Mouse (Mus musculus) liver, embryonic 16.5 days (tissue): ENCODE results near the gene Zfp94. TPM values are rescaled to one million over a fixed set of nuclear protein-coding genes. Genes with fewer than 3 reads are reported as not detected.

Source experiments
- ATAC-seq: fragments of 200-750 bp; cut with Nextera tagmentation; 2 replicates; pipeline ENCODE4 v1.8.0; 2017; ENCODE audit warnings: low read depth, mild to moderate bottlenecking, moderate number of reproducible peaks, moderate library complexity
- H3K27ac ChIP-seq: fragments of 300-500 bp; sonication (generic); 2 replicates; pipeline ENCODE4 v1.5.1; 2014; ENCODE audit warnings: mild to moderate bottlenecking, low read length
- H3K27me3 ChIP-seq: fragments of 300-500 bp; sonication (generic); 2 replicates; pipeline ENCODE4 v1.6.1; 2014; ENCODE audit warnings: low read depth, low read length, mixed read lengths; ENCODE audit not compliant: control insufficient read depth, insufficient read depth
- H3K36me3 ChIP-seq: fragments of 300-500 bp; sonication (generic); 2 replicates; pipeline ENCODE4 v1.6.1; 2014; ENCODE audit warnings: mild to moderate bottlenecking; ENCODE audit not compliant: control insufficient read depth, insufficient read depth
- H3K4me1 ChIP-seq: fragments of 300-500 bp; sonication (generic); 2 replicates; pipeline ENCODE4 v1.6.1; 2014; ENCODE audit warnings: low read depth, low read length, mixed read lengths; ENCODE audit not compliant: control insufficient read depth
- H3K4me2 ChIP-seq: fragments of 300-500 bp; sonication (generic); 2 replicates; pipeline ENCODE4 v1.6.1; 2014; ENCODE audit warnings: low read depth, low read length, mixed read lengths
- H3K4me3 ChIP-seq: fragments of 300-500 bp; sonication (generic); 2 replicates; pipeline ENCODE4 v1.5.1; 2014; ENCODE audit warnings: low read depth, mild to moderate bottlenecking, low read length
- H3K9ac ChIP-seq: fragments of 300-500 bp; sonication (generic); 2 replicates; pipeline ENCODE4 v1.6.1; 2014; ENCODE audit warnings: low read depth, low read length
- H3K9me3 ChIP-seq: fragments of 300-500 bp; sonication (generic); replicated peaks from 2 replicates; pipeline ENCODE4 v1.6.1; 2016; ENCODE audit warnings: low read length; ENCODE audit not compliant: control insufficient read depth
- WGBS: fragments of 180-500 bp; shearing (Covaris S2); extraction: QIAGEN DNeasy Blood & Tissue Kit; methylation state at CpG from one replicate; pipeline ENCODE4 v1.1.7; 2014; ENCODE audit not compliant: insufficient replicate concordance; 5-methylcytosine and 5-hydroxymethylcytosine counted together
- polyA plus RNA-seq: library from polyadenylated mRNA; unstranded; fragments of >200 nt; fragmentation: Nextera tagmentation; extraction: Ambion mirVana; gene quantifications from 2 replicates; pipeline ENCODE4 v1.2.1, GENCODE M21; 2015

The Zfp94 gene
- polyA plus RNA-seq, 1 experiment from 2014 or later: 1.8 TPM

DNA sequence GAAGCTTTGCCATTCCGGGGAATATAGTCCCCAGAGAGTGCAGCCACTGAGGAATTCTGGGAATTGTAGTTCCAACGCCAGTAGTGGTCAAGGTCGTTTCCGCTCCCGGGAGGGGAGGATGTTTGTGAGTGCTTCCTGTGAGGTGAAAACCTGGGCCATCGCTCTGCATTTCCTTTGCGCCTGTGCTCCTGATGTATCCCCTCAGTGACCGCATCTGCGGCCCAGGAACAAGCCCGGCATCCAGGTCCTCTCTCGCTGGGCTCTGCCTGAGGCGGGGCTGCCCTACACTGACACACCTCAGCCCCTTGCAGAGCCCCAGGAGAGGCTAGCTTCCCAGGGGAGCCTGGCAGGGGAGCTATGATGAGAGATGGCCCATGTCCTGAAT, 46.2 kb downstream of the Zfp94 start, which contains the start of gene Zfp93:
Zfp93 (plus strand) TSS at position 133 of the 385 bp plus-strand sequence.
- H3K27me3 ChIP-seq: no peaks in the 10 kb centered on the region
- peaks cover 4% of the 10 kb centered on the region; the same call in 1 of the 2 replicates for H3K36me3 ChIP-seq
- peak; percentile 91 for ATAC-seq
- no peak within 1 kb of the TSS for H3K27ac ChIP-seq
- peak within 1 kb of the TSS; percentile 64 for H3K4me3 ChIP-seq
- 5% methylated on average over 12 of the region's 12 CpGs for WGBS
- no peaks in the 10 kb centered on the region for H3K4me1 ChIP-seq
- H3K9ac ChIP-seq: peak within 1 kb of the TSS; percentile 70
- peak within 1 kb of the TSS; percentile 63 for H3K4me2 ChIP-seq
- H3K9me3 ChIP-seq: no peaks in the 10 kb centered on the region

DNA sequence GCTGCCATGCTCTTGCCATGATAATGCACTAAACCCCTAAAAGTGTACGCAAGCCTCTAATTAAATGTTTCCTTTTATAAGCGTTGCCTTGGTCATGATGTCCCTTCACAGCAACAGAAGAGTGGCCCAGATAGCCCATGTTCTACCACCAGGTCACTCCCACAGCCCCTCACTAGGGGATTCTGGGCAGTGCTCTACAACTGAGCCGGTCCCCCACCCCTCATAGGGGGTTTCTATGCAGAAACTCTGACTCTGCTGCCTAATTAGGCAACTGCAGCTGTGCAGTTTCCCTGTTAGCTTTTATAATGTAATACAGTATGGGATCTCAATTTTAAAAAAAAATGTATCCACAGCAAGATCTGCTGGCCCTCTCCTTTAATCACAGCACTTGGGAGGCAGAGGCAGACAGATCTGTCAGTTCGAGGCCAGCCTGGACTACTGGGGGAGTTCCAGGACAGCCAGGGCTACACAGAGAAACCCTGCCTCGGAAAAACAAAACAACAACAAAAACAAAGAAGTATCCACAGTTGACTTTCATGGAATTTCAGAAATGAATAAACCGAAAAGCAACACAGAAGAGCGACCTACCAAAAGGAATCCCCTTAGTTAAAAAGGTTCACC, 46.7 kb downstream of the Zfp94 start:
- Histone ChIP-seq H3K4me1 (no peaks in the 10 kb centered on the region), H3K4me2 (peak overlapping the region; percentile 63), H3K4me3 (peak overlapping the region; percentile 64), H3K27ac (no peak overlapping the region), H3K36me3 (no peaks in the 10 kb centered on the region), H3K27me3 (no peaks in the 10 kb centered on the region), H3K9me3 (no peaks in the 10 kb centered on the region), H3K9ac (peak overlapping the region; percentile 70; the same call in 1 of the 2 replicates)
- 31% methylated on average over 7 of the region's 7 CpGs for WGBS
- no peak for ATAC-seq

DNA sequence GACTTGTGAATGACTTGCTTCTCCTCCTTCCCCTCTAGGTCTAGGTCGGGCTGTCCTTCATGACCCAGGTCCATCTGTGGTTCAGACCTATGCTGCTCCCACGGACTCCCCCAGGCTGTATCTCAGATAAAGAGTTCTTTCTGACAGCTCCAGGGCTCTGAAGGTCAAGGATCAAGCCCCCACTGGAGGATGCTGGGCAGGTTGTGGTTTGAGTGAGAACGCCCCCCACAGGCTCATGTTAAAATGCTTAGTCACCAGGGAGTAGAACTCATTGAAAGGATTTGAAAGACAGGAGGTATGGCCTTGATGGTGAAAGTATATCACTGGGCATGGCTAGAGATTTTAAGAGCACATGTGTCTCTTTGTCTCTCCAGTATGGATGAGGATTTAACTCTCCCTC, 47.2 kb downstream of the Zfp94 start:
- no peak for ATAC-seq
- no peaks in the 10 kb centered on the region for H3K27me3 ChIP-seq
- no peak overlapping the region for H3K9ac ChIP-seq
- 58% methylated on average over 3 of the region's 3 CpGs for WGBS
- no peaks in the 10 kb centered on the region for H3K36me3 ChIP-seq
- no peak overlapping the region for H3K4me3 ChIP-seq
- H3K4me2 ChIP-seq: no peak overlapping the region
- H3K27ac ChIP-seq: no peak overlapping the region
- H3K9me3 ChIP-seq: no peaks in the 10 kb centered on the region
- H3K4me1 ChIP-seq: no peaks in the 10 kb centered on the region

DNA sequence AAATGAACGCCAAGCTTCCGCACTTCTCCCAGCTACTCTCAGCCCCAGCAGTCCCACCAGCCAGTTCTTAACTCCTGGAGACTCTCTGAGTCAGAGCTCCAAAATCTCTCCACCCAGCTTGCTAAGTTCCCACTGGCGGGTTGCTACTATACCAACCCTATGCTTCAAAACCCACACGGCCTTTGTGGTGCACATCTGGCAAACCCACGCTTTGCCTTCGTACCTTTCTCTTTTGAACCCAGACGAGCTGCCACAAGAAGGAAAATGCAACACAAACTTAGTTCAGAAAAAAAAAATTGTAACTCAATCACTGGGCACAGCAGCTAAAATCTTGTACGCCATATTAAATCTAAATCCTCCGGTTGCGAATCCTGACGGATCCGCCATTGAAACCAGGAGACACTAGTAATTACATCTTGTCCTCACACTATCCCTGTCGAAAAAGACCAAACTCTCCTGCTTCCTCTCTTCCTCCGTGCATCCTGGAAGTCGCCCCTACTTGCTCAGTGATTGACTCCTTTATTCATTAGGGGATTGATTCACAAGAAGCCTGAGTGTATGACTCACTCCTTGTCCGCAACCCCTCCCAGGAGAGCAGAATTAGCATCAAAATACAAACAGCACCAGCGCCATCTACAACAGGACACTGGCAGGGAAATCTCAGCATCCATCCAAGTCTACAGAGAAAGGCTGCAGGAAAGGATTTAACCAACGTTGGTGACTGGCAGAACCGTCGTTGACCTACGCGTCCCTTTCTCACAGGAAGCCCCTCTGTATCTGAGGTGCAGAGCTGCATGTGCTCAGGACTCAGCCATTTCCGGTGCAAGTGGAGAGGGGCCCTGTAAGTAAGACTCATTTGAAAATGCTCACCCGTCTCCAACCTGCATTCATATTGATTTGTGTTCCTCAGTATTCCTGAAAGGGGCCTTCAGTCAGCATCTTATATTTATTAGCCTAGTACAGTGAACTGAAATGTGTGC, 48.0 kb downstream of the Zfp94 start:
- H3K36me3 ChIP-seq: no peaks in the 10 kb centered on the region
- no peak overlapping the region for H3K4me3 ChIP-seq
- H3K27me3 ChIP-seq: no peaks in the 10 kb centered on the region
- 61% methylated on average over 24 of the region's 24 CpGs for WGBS
- no peak for ATAC-seq
- no peak overlapping the region for H3K27ac ChIP-seq
- no peaks in the 10 kb centered on the region for H3K9me3 ChIP-seq
- no peak overlapping the region for H3K4me2 ChIP-seq
- H3K4me1 ChIP-seq: no peaks in the 10 kb centered on the region
- no peak overlapping the region for H3K9ac ChIP-seq

DNA sequence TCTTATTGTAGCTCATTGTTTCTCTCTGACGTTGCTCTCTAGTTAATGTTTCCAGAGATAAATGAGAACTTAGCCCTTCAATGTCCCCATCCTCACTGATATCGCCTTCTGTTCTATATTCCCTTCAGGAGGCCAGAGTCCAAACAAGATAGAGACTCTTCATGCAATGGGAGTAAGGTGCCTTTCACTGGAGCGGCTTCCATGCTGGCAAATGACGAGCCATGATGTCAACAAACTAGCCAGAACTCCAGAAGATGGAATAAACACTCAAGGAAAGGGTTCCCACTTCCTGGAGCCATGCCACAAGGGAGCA, 56.5 kb downstream of the Zfp94 start:
- Histone ChIP-seq H3K9ac (no peak overlapping the region), H3K4me1 (no peaks in the 10 kb centered on the region), H3K4me3 (no peak overlapping the region), H3K36me3 (no peaks in the 10 kb centered on the region), H3K9me3 (no peaks in the 10 kb centered on the region), H3K27me3 (no peaks in the 10 kb centered on the region), H3K27ac (no peak overlapping the region), H3K4me2 (no peak overlapping the region)
- ATAC-seq: no peak
- WGBS: 66% methylated on average over 4 of the region's 4 CpGs

DNA sequence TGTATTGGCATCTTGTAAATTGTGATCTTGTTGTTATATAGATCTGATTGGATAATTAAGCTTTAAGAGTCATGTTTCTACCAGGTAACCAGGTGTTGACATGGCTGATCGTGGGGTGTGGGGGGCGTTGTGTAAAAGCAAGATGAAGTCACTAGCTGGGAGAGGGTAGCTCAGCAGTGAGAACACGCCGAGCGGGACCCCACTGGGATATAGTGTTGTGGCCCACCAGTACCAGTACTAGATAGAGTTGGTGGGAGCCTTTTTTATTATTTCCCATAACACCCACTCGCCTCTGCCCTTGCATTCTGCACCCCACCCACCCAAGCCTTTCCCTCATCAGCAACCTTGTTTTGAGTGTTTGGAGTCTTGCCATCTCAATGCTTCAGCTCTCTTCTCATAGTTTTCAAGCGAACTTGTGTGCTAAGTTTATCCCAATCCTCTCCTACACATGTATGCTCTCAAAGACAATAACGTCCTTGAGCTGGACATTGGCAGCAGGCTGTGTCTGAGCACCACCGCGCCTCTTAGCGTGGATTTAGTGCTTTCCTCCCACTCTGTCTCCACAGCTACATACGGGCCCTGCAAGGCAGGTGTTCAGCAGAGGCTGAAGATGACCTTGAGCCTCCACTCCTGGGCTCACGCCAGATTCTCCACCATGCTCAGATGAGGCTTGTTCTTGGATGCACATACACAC, 57.0 kb downstream of the Zfp94 start:
- WGBS: 71% methylated on average over 13 of the region's 13 CpGs
- H3K27me3 ChIP-seq: no peaks in the 10 kb centered on the region
- no peak for ATAC-seq
- no peak overlapping the region for H3K4me3 ChIP-seq
- H3K9ac ChIP-seq: no peak overlapping the region
- H3K36me3 ChIP-seq: no peaks in the 10 kb centered on the region
- no peak overlapping the region for H3K4me2 ChIP-seq
- H3K9me3 ChIP-seq: no peaks in the 10 kb centered on the region
- H3K4me1 ChIP-seq: no peaks in the 10 kb centered on the region
- H3K27ac ChIP-seq: no peak overlapping the region

DNA sequence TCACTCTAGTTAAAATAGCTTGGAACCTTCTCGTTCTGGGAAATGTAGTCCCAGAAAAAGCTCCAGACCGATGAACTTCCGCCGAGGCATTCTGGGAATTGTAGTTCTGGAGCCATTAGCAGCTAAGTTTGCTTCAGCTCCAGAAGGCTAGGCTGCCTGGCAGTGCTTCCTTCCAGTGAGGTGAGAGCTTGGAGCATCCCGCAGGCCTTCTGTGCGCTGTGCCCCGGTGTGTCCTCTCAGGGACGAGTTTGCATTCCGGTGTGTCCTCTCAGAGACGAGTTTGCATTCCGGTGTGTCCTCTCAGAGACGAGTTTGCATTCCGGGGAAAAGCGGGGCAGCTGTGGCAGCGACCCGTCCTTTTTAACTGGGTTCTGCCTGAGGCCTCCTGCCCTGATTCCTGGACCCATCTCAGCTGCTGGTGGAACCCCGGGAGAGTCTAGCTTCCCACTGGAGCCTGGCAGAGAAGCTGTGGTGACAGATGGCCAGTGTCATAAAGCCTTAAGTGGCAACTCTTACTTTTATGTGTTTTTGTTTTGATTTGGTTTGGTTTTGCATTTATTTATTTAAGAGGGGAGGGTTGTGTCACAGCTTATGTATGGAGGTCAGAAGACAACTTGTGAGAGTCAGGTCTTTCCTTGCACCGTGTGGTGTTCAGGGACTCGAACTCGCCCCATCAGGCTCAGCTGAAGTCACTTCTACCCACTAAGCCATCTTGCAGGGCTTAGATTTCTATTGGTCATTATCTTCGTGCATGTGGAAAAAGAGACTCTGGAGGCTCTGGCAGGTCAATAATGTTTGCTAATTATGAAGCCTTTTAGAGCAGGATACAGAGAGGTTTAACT, 61.6 kb downstream of the Zfp94 start, which contains the start of gene Zfp108:
Zfp108 (plus strand) TSS at position 162 of the 842 bp plus-strand sequence.
- H3K27ac ChIP-seq: no peak within 1 kb of the TSS
- WGBS: 18% methylated on average over 21 of the region's 21 CpGs
- no peaks in the 10 kb centered on the region for H3K27me3 ChIP-seq
- no peaks in the 10 kb centered on the region for H3K4me1 ChIP-seq
- peak within 1 kb of the TSS; percentile 53 for H3K4me2 ChIP-seq
- no peaks in the 10 kb centered on the region for H3K36me3 ChIP-seq
- peak within 1 kb of the TSS; percentile 56 for H3K4me3 ChIP-seq
- ATAC-seq: peak; percentile 77
- peak within 1 kb of the TSS; percentile 55 for H3K9ac ChIP-seq
- H3K9me3 ChIP-seq: no peaks in the 10 kb centered on the region

DNA sequence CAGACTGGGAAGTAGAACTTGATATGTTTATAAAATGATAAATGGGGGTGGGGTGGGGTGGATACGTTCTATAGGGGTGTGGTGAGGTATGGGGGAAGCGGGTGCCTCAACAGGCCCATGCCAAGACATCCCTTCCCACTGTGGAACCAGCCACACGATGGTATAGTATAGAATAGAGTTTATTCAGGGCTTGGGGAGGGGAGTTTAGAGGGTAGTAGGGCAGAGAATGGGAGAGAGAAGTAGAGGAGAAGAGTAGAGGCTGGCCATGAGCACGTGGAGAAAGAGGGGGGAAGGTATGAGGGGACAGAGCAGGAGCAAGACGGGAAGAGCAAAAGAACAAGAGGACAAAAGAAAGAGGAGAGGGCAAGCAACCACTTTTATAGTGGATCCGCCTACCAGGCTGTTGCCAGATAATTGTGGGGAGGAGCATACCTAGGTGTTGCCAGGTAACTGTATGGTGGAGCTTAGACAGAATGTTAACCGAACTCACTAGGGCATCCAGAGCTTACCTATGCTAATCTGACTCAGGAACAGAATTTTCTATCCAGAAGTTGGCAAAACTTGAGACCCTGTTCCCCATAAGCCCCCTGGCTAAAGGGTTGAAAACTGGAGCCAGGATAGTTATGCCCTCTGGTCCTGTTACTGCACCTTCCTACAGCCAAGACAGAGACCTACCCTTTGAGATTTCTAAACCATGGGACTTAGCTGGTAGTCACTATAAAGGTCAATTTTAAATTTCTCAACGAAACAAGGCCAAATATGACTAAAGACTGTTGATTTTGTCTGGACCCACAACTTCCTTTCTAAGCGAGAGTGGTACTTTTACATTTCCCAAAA, 62.5 kb downstream of the Zfp94 start:
- WGBS: 48% methylated on average over 9 of the region's 9 CpGs
- H3K4me2 ChIP-seq: peak overlapping the region; percentile 53
- H3K27me3 ChIP-seq: no peaks in the 10 kb centered on the region
- H3K27ac ChIP-seq: no peak overlapping the region
- H3K9ac ChIP-seq: no peak overlapping the region
- H3K4me3 ChIP-seq: peak overlapping the region; percentile 56
- ATAC-seq: 0 out of 2 replicates have a peak, but pooled peaks have one; percentile 27
- no peaks in the 10 kb centered on the region for H3K9me3 ChIP-seq
- no peaks in the 10 kb centered on the region for H3K36me3 ChIP-seq
- no peaks in the 10 kb centered on the region for H3K4me1 ChIP-seq
